Mouse (Mus musculus) kidney, embryonic 16.5 days (tissue): ENCODE measurements around the gene Slc52a3. TPM values are rescaled to one million over a fixed set of nuclear protein-coding genes. Genes with fewer than 3 reads are reported as not detected.
A peak's percentile ranks its signal among the peaks of the same experiment; 100 is the strongest.

ENCODE experiments used
- ATAC-seq: fragments of 200-750 bp; cut with Nextera tagmentation; 2 replicates; pipeline ENCODE4 v1.8.0; 2017; ENCODE audit warnings: moderate TSS enrichment; ENCODE audit not compliant: low FRiP score, low TSS enrichment
- H3K27ac ChIP-seq: fragments of 300-500 bp; sonication (generic); 2 replicates; pipeline ENCODE4 v1.5.1; 2014; ENCODE audit warnings: low read length
- H3K27me3 ChIP-seq: fragments of 300-500 bp; sonication (generic); 2 replicates; pipeline ENCODE4 v1.6.1; 2014; ENCODE audit warnings: low read length, control low read depth, mixed read lengths; ENCODE audit not compliant: insufficient read depth
- H3K36me3 ChIP-seq: fragments of 300-500 bp; sonication (generic); 2 replicates; pipeline ENCODE4 v1.6.1; 2014; ENCODE audit warnings: low read length, control low read depth, mixed read lengths; ENCODE audit not compliant: insufficient read depth
- H3K4me1 ChIP-seq: fragments of 300-500 bp; sonication (generic); 2 replicates; pipeline ENCODE4 v1.6.1; 2014; ENCODE audit warnings: low read length, control low read depth, mixed read lengths; ENCODE audit not compliant: insufficient read depth
- H3K4me2 ChIP-seq: fragments of 300-500 bp; sonication (generic); replicated peaks from 2 replicates; pipeline ENCODE4 v1.6.1; 2014; ENCODE audit warnings: low read depth, low read length
- H3K4me3 ChIP-seq: fragments of 300-500 bp; sonication (generic); 2 replicates; pipeline ENCODE4 v1.5.1; 2014; ENCODE audit warnings: mild to moderate bottlenecking, low read length
- H3K9ac ChIP-seq: fragments of 300-500 bp; sonication (generic); replicated peaks from 2 replicates; pipeline ENCODE4 v1.6.1; 2014; ENCODE audit warnings: low read length
- H3K9me3 ChIP-seq: fragments of 300-500 bp; sonication (generic); 2 replicates; pipeline ENCODE4 v1.6.1; 2016; ENCODE audit warnings: low read length, control low read depth
- WGBS: fragments of 180-500 bp; shearing (Covaris S2); extraction: QIAGEN DNeasy Blood & Tissue Kit; methylation state at CpG from one replicate; pipeline ENCODE4 v1.1.7; 2014; 5-methylcytosine and 5-hydroxymethylcytosine counted together
- polyA plus RNA-seq: library from polyadenylated mRNA; unstranded; fragments of >200 nt; fragmentation: Nextera tagmentation; extraction: Ambion mirVana; gene quantifications from 2 replicates; pipeline ENCODE4 v1.2.1, GENCODE M21; 2015

Gene Slc52a3
- polyA plus RNA-seq, 1 experiment from 2014 or later: 28.2 TPM

GRCm38 (mm10) chr2:152010251-152010650 is 13.9 kb downstream of the Slc52a3 start:
- H3K4me3 ChIP-seq: no peak overlapping the region
- H3K27me3 ChIP-seq: no peaks in the 10 kb centered on the region
- H3K27ac ChIP-seq: no peak overlapping the region

GRCm38 (mm10) chr2:152010661-152011060 is 14.3 kb downstream of the Slc52a3 start:
- 80% methylated on average over 7 of the region's 7 CpGs for WGBS
- no peaks in the 10 kb centered on the region for H3K9me3 ChIP-seq
- no peak overlapping the region for H3K4me3 ChIP-seq
- no peak overlapping the region for H3K9ac ChIP-seq
- no peak for ATAC-seq
- H3K4me2 ChIP-seq: no peak overlapping the region
- H3K27ac ChIP-seq: no peak overlapping the region
- no peaks in the 10 kb centered on the region for H3K27me3 ChIP-seq
- H3K36me3 ChIP-seq: no peaks in the 10 kb centered on the region
- H3K4me1 ChIP-seq: peaks cover 13% of the 10 kb centered on the region

More at GRCm38 (mm10) chr2:152010251-152010650, 13.9 kb downstream of the Slc52a3 start:
- H3K36me3 ChIP-seq: no peaks in the 10 kb centered on the region
- H3K9ac ChIP-seq: no peak overlapping the region
- 71% methylated on average over 9 of the region's 9 CpGs for WGBS
- H3K4me2 ChIP-seq: no peak overlapping the region
- peaks cover 10% of the 10 kb centered on the region for H3K4me1 ChIP-seq
- ATAC-seq: no peak
- H3K9me3 ChIP-seq: no peaks in the 10 kb centered on the region

- Histone ChIP-seq H3K4me3 (no peak overlapping the region), H3K4me2 (no peak overlapping the region), H3K27me3 (no peaks in the 10 kb centered on the region), H3K9me3 (no peaks in the 10 kb centered on the region), H3K4me1 (peaks cover 13% of the 10 kb centered on the region), H3K9ac (no peak overlapping the region), H3K36me3 (no peaks in the 10 kb centered on the region), H3K27ac (peak overlapping the region; percentile 81)
- 39% methylated on average over 2 of the region's 2 CpGs for WGBS
- peak; percentile 77 for ATAC-seq
These were observed 15.4 kb downstream of the Slc52a3 start for GRCm38 (mm10) chr2:152011724-152012123.

GRCm38 (mm10) chr2:152012222-152012621 is 15.9 kb downstream of the Slc52a3 start:
- no peaks in the 10 kb centered on the region for H3K27me3 ChIP-seq
- H3K27ac ChIP-seq: peak overlapping the region; percentile 81
- no peak overlapping the region for H3K9ac ChIP-seq
- H3K4me1 ChIP-seq: peaks cover 13% of the 10 kb centered on the region
- no peak overlapping the region for H3K4me3 ChIP-seq
- H3K4me2 ChIP-seq: no peak overlapping the region
- H3K9me3 ChIP-seq: no peaks in the 10 kb centered on the region
- peak; percentile 64 for ATAC-seq
- H3K36me3 ChIP-seq: no peaks in the 10 kb centered on the region
- 72% methylated on average over 4 of the region's 4 CpGs for WGBS

GRCm38 (mm10) chr2:152012701-152013100 is 16.4 kb downstream of the Slc52a3 start:
- no peak overlapping the region for H3K4me2 ChIP-seq
- 73% methylated on average over 2 of the region's 2 CpGs for WGBS
- H3K4me3 ChIP-seq: no peak overlapping the region
- peak overlapping the region; percentile 13; the same call in 1 of the 2 replicates for H3K27ac ChIP-seq
- no peak for ATAC-seq
- H3K36me3 ChIP-seq: no peaks in the 10 kb centered on the region
- H3K27me3 ChIP-seq: no peaks in the 10 kb centered on the region
- peaks cover 13% of the 10 kb centered on the region for H3K4me1 ChIP-seq
- H3K9ac ChIP-seq: no peak overlapping the region
- H3K9me3 ChIP-seq: no peaks in the 10 kb centered on the region

- H3K36me3 ChIP-seq: no peaks in the 10 kb centered on the region
- H3K4me3 ChIP-seq: no peak overlapping the region
- H3K27me3 ChIP-seq: no peaks in the 10 kb centered on the region
- H3K27ac ChIP-seq: peak overlapping the region; percentile 18; the same call in 1 of the 2 replicates
- WGBS: 37% methylated on average over 4 of the region's 4 CpGs
- no peak overlapping the region for H3K9ac ChIP-seq
- H3K9me3 ChIP-seq: no peaks in the 10 kb centered on the region
- ATAC-seq: no peak
- H3K4me1 ChIP-seq: peaks cover 13% of the 10 kb centered on the region
- no peak overlapping the region for H3K4me2 ChIP-seq
These were observed 19.7 kb downstream of the Slc52a3 start for GRCm38 (mm10) chr2:152015997-152016396.

GRCm38 (mm10) chr2:152016666-152017065 is 20.4 kb downstream of the Slc52a3 start:
- H3K4me3 ChIP-seq: no peak overlapping the region
- no peak for ATAC-seq
- H3K4me1 ChIP-seq: 0 out of 2 replicates have a peak, but pooled peaks cover 8% of the 10 kb centered on the region
- H3K27me3 ChIP-seq: no peaks in the 10 kb centered on the region
- WGBS: 57% methylated on average over 9 of the region's 9 CpGs
- no peak overlapping the region for H3K9ac ChIP-seq
- H3K36me3 ChIP-seq: no peaks in the 10 kb centered on the region
- no peak overlapping the region for H3K4me2 ChIP-seq
- no peak overlapping the region for H3K27ac ChIP-seq
- no peaks in the 10 kb centered on the region for H3K9me3 ChIP-seq

GRCm38 (mm10) chr2:152020255-152020654 is 23.9 kb downstream of the Slc52a3 start:
- Histone ChIP-seq H3K36me3 (no peaks in the 10 kb centered on the region), H3K4me1 (0 out of 2 replicates have a peak, but pooled peaks cover 3% of the 10 kb centered on the region), H3K27ac (no peak overlapping the region), H3K9me3 (no peaks in the 10 kb centered on the region), H3K4me3 (no peak overlapping the region), H3K9ac (no peak overlapping the region), H3K4me2 (no peak overlapping the region), H3K27me3 (no peaks in the 10 kb centered on the region)
- ATAC-seq: 0 out of 2 replicates have a peak, but pooled peaks have one; percentile 23
- WGBS: 21% methylated on average over 6 of the region's 6 CpGs

- no peak for ATAC-seq
- Histone ChIP-seq H3K4me3 (no peak overlapping the region), H3K9ac (no peak overlapping the region), H3K4me1 (no peaks in the 10 kb centered on the region), H3K4me2 (no peak overlapping the region), H3K36me3 (no peaks in the 10 kb centered on the region), H3K27me3 (no peaks in the 10 kb centered on the region), H3K9me3 (no peaks in the 10 kb centered on the region), H3K27ac (no peak overlapping the region)
These were observed 25.7 kb downstream of the Slc52a3 start for GRCm38 (mm10) chr2:152022022-152022421.

- Histone ChIP-seq H3K9ac (no peak overlapping the region), H3K4me2 (no peak overlapping the region), H3K4me1 (no peaks in the 10 kb centered on the region), H3K27me3 (peaks cover 16% of the 10 kb centered on the region), H3K4me3 (no peak overlapping the region), H3K27ac (no peak overlapping the region), H3K36me3 (no peaks in the 10 kb centered on the region), H3K9me3 (no peaks in the 10 kb centered on the region)
- 32% methylated on average over 11 of the region's 11 CpGs for WGBS
- no peak for ATAC-seq
These were observed 28.6 kb downstream of the Slc52a3 start for GRCm38 (mm10) chr2:152024883-152025422.
